Mouse (Mus musculus) intestine, embryonic 15.5 days (tissue): ENCODE data around the gene Cyp4f14. TPM values are rescaled to one million over a fixed set of nuclear protein-coding genes. Genes with fewer than 3 reads are reported as not detected.

Source experiments
- polyA plus RNA-seq: library from polyadenylated mRNA; unstranded; fragments of >200 nt; fragmentation: Nextera tagmentation; extraction: Ambion mirVana; gene quantifications from 2 replicates; pipeline ENCODE4 v1.2.1, GENCODE M21; 2015

Gene Cyp4f14
- polyA plus RNA-seq, 1 experiment from 2014 or later: 2.7 TPM

Other genes with a start within 250 kb of the Cyp4f14 start
- gene Cyp4f15, start 231.7 kb downstream of the Cyp4f14 start, polyA plus RNA-seq: 0.60 and 0.72 TPM in 2 replicates
- gene Zfp871, start 129.1 kb downstream of the Cyp4f14 start, polyA plus RNA-seq: 26.7 and 28.9 TPM in 2 replicates
- gene Zfp811, start 107.4 kb downstream of the Cyp4f14 start, polyA plus RNA-seq: 3.4 and 4.1 TPM in 2 replicates
- gene Zfp799, start 87.1 kb downstream of the Cyp4f14 start, polyA plus RNA-seq: 9.9 and 10.5 TPM in 2 replicates
- gene Zfp870, start 25.7 kb downstream of the Cyp4f14 start, polyA plus RNA-seq: 6.4 and 6.9 TPM in 2 replicates
- 21.1 and 22.4 TPM in 2 replicates for gene Cyp4f13, start 30.1 kb upstream of the Cyp4f14 start, polyA plus RNA-seq
- 10.0 and 10.7 TPM in 2 replicates for gene Zfp472, start 48.5 kb upstream of the Cyp4f14 start, polyA plus RNA-seq
- gene Zfp952, start 75.8 kb upstream of the Cyp4f14 start, polyA plus RNA-seq: 9.1 and 9.4 TPM in 2 replicates
- 9.4 and 11.1 TPM in 2 replicates for gene Zfp763, start 116.1 kb upstream of the Cyp4f14 start, polyA plus RNA-seq
- not detected in 2 replicates for gene 4921501E09Rik, start 150.7 kb upstream of the Cyp4f14 start, polyA plus RNA-seq
- gene Zfp563, start 172.0 kb upstream of the Cyp4f14 start, polyA plus RNA-seq: 4.1 and 7.8 TPM in 2 replicates
- gene Morc2b, start 222.3 kb upstream of the Cyp4f14 start, polyA plus RNA-seq: 0.08 TPM in 1 of 2 replicates, not detected in the other